Mouse (Mus musculus) spleen, postnatal 10 days (tissue): Measurements from ENCODE around the gene Fancl.
A peak's percentile ranks its signal among the peaks of the same experiment; 100 is the strongest.
"Not testable (repeated sequence)": the region's sequence is repeated elsewhere in the genome, so short reads cannot be mapped to it uniquely, and the experiment has no call there.

ENCODE experiments used
- DNase-seq, 2 experiments: peaks; one replicate each; pipeline ENCODE4 v3.0.0; 2021 to 2022; ENCODE audit warnings: low spot score in 2 of 2

Gene Fancl

DNA sequence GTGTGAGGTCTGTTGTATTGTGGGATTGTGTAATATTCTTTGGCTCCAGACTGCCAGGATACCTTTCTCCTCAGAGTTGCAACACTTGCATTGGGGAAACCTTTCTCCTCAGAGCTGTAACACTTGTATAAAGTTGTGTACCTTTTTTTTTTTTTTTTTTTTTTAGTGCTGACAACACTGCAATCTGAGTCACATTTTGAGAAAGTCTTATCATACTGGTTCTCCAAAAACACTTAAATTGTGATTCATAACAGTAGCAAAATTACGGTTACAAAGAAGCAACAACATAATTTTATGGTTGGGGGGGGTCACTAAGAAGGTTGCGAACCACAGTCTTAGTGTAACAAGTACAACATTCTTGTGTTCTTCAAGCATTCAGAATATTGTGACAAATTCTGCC is at the start of gene Fancl:
Gene Fancl (plus strand): TSS at position 165 of the 400 bp plus-strand sequence.
- DNase-seq, result no peak

DNA sequence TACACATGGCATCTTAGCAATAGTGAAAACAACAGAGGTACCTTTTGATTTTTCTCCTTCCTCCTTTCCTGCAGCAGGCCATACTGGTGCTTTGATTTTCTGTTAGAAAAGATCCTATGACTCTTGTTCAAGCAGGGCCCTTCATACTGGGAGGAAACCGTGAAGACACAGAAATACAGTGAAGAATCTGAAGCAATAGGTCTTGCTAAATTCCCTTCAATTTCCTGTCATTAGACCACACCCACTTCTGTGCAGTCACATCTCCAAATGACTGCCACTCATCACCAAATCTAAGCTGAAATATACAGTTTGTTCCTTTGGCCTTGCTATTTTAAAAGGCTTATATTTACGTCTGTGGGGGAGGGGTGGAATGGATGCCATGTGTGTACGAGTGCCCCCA is 49.1 kb upstream of the Fancl start:
- no peak for DNase-seq

DNA sequence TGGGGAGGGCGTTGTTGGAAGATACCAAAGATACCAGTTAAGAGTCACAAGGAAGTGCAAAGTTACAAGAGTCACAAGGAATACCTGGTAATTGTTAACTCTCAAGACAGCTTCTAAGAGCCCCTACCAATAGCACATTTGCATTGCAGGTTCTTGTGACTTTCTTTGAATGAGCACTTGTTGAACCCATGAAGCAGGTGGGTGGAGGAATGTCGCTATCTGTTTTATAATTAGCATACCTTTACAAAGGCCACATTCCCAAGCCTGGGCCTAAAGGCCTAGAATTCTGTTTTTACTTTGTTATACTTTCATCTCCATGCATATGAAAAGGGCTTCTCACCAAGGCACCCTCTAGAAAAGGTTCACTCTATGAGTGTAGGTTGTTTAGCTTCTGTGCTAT is 15.8 kb upstream of the Fancl start:
- not testable (repeated sequence) for DNase-seq

DNA sequence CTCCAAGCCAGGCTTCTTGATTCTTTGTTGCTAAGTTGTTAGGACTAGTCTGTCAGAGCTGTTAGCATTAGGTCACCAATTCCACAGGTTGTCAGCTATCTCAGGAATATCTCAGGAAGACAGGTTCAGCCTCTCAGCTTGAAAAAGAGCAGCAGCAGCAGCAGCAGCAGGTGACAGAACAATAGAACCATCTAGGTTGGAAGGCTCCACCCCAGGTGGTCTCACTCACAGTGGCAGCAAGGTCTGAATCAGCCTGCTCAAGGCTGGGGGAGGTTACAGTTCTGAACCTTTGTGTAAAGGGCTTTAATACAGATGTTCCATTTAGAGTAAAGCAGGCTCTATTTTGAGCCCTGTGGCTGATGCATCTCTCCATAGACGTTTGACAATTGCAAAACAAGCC is 14.0 kb upstream of the Fancl start:
- DNase-seq, result not testable (repeated sequence)

DNA sequence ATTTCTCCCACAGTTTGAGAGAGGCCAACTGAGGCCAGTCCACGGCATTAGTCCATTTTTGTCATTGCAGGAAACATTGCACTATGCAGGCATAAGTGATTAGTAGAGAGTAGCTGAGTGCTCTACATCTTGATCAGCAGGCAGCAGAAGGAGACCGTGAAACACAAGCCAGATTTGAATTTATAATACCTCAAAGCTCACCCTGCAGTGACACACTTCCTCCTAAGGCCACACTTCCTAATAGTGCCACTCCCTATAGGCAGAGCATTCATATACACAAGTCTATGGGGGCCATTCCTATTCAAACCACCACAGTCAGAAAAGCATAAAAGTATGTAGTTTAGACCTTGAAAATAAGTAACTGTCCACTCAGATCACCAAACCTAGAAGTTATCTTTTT is 11.8 kb upstream of the Fancl start:
- no peak for DNase-seq

DNA sequence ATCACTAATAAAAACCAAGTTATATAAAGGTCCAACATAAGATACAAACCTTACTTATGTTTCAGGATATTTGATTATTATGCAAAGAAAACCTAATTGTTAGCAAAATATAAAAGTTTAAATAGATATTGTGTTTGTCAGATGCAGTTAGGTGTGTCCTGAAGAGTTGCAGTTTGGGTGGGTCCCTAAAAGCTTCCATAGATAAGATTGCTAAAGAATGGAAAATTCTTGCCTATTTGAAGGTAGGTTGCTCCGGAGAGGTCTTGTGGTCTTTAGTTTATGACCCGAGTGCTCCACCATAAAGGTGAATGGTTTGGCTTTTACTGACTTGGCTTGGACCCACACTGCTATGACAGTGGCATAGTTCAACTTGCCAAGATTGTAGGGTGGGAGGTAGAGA is 7.9 kb upstream of the Fancl start:
- DNase-seq, result no peak

DNA sequence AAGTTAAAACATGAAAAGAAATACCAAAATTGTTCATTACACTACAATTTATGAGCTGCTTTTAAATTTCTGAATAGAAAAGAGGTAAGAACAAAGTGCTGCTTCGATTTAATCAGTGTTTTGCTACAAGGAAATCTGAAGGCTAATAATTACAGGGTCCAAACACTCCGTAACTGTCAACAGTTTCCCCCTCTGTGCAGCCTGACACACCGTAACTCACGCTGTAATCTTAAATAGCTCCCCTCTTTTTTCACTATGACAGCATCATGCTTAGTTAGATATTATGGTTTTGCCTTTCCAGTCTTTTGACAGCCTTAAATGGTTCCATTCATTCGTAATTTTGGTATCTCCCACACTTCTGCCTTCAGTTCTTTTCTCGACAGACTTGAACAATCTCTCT is 4.4 kb upstream of the Fancl start:
- DNase-seq, result no peak

DNA sequence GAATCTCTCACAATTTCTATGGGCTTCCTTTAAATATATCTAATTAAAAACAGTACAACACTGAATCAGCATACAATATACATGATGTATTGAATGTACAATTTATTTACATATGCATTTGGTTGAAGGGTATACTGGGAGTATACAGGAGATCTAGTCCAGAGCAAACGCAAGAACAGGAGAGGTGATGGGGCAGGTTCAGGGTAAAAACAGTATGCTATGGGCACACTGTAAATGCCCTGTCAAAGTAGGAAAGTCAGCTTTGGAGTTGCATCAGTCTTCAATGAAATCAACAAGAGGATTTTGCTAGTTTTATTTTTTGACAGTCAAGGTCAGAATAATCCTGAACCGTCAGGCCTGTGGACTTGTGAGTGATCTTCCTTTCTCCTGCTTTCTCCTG is 743 bp downstream of the Fancl start:
- DNase-seq, result no peak

DNA sequence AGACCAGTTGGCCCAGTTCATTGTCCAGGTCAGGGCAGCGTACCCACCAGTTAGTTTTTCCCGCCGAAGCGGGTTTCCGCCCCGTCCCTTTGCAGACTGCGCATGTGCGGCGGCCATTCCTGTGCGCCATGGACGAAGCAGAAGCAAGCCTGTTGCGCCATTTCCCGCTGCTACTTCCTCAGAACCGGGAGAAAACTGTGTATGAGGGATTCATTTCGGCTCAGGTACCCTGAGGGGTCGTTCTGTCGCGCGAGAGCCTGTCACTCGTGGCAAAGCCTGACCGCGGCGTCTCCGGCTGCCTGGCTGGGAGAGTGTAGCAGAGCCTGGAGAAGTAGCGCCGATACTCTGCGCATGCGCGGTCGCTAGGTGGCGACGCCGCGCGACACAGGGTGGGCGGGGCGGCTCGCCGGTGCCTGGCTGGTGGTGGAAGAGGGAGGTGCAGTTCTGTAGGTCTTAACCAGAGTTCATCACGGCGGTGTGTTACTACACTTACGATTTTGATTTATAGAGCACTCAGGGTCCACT is 1.2 kb downstream of the Fancl start:
- peak; percentile 93 to 96 for DNase-seq

DNA sequence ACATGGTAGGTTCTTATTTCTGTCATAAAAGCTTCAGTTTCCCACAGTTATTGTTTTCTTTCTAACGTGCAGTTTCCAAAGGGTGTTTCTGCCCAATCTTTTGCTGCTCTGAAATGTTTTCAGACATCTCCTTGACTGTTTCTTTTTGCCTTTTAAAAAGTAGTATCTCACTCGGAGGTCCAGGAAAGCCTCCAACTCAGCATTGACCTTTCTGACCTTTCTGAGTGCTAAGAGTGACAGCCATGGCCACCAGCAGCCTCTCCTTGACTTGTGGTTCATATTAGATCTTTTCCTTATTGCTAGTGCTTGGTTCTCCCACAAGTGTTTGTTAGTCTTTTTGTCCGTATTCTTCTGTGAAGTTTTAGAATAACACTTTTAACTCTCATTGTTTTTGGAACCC is 9.6 kb downstream of the Fancl start:
- DNase-seq, result no peak

DNA sequence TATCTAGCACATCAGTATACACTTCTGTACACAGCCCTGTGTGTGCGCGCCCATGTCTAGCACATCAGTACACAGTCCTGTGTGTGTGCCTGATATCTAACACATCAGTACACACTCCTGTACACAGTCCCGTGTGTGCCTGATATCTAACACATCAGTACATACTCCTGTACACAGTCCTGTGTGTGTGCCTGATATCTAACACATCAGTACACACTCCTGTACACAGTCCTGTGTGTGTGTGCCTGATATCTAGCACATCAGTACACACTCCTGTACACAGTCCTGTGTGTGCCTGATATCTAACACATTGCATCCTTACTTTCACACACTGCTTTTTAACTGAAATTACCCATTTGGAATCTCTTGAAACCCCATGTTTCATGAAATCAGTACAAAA is 27.0 kb downstream of the Fancl start:
- no peak for DNase-seq

DNA sequence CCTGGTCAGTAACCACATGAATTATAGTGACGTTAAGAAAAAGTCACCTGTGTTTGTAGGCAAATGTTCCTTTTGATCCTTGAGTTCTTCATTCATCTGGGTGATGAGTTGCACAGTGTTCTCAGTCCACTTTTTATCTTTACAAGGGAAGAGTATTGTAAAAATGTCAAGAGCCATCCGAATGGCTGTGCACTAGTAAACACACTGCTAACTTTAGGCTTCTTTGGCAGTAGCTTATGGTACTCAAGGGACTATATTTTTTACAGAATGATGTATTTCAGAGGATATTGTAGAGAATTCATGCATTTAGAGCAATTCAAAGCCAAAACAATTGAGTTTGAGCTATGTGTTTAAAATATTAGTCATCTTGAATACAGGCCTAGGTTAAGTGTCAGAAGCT is 35.5 kb downstream of the Fancl start:
- DNase-seq, result no peak

DNA sequence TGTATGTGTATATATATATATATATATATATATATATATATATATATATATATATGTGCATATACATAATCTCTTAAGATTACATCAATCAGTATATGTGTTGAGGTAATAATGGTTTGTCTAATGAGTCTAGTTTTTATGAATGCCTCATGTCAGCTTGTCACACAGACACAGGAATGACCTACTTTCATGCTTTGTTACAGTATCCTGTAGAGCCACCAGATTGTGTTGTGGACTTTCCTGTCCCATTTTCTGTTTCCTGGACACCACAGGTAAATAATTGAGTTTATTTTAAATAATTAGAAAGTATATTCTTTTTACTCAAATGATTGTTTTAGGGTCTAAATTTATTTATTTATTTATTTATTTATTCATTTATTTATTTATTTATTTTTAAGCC is 48.3 kb downstream of the Fancl start:
- DNase-seq, result no peak

DNA sequence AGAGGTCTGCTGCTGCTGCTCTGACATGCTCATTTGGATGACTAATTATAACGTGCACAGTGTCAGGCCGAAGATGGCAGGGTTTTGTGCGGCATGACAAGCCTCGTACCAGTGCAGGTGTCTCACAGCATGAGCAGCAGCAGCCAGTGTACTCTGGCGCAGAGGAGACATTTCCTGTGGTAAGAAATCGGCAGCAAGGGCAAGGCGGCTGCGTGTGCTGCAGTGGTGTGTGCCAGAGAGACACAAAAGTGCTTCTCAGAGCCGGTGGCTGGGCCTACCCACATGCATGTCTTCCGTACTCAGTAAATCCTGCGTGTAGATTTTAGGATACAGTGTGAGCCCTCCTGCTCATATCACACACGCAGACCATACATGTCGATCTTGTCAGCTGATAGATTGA is 51.9 kb downstream of the Fancl start:
- DNase-seq, result peak in 1 of 2 experiments; percentile 14

DNA sequence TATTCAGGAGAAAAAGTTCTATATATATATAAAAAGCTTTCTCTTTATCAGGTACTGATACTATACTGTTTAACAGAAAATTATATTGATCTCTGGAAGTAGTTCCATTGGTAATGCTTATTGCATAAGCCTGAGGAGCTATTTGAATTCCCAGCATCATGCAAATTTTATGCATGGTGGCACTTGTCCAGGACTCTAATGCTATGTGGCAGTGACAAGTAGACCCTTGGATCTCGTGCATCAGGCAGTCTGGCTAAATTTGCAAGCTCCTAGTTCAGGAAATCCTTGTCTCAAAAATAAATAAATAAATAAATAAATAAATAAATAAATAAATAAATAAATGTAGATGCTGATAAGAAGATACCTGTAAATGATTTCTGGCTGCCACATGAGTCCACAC is 55.2 kb downstream of the Fancl start:
- no peak for DNase-seq

DNA sequence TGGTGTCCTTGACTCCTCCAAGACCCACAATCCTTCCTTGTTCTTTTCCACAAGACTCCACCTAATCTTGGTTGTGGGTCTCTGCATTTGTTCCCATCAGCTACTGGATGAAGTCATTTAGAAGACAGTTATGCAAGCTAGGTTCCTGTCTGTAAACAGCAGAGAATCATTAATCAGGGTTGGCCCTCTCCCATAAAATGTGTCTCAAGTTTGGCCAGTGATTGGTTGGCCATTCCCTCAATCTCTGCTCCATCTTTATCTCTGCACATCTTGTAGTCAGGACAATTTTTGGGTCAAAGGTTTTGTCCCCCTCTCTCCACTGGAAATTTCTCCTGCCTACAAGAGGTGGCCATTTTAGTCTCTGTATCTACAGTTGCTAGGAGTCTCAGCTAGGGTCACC is 58.4 kb downstream of the Fancl start:
- no peak for DNase-seq

DNA sequence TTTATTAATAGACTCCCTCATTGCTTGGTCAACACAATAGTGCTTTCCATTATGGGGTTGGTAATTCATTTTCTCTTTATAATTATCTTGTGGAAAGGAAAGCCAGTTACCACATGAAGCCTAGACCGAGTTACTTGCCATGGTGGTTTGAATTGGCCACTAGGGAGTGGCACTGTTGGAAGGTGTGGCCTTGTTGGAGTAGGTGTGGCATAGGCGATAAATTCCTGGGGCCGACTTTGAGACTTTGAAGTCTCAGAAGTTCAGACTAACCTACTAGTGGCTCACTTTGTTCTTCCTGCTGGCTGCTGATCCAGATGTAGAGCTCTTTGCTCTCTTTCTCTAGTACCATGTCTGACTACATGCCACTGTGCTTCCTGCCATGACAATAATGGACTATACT is 63.9 kb downstream of the Fancl start:
- no peak for DNase-seq

DNA sequence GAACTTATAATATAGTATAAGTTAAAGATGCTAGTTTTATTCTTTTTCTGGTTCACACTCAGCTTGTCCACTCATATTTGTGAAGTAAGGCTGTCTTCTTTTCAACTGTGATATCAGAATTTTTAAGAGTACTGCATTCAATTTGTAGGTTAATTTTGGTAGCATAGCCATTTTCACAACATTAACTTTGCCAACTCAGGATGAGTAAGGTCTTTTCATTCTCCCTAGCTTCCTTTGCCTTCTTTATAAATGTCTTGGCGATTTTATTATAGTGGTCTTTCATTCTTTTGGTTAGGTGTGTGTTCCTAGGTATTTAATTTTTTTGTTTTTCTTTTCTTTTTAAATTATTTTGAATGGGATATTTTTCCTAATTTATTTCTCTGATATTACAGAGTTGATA is 64.7 kb downstream of the Fancl start:
- DNase-seq, result no peak

DNA sequence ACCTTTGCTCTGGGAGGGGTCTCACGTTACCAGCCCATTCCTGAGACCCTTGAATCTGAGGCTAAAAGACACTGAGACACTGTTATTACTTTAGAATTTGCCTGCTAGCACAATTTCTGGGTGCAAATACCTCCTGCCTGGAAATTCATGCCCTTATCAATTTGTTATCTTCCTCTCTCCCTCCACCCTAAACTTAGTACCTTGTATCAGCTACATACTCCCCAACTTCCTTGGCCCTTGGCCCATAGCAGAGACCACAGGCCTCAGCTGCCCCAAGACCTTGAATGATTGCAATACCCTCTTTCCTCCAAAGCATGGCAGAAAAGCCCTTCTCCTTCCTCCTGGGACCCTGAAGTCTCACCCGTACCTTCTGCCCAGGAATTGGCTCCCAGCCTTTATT is 65.3 kb downstream of the Fancl start:
- no peak for DNase-seq

DNA sequence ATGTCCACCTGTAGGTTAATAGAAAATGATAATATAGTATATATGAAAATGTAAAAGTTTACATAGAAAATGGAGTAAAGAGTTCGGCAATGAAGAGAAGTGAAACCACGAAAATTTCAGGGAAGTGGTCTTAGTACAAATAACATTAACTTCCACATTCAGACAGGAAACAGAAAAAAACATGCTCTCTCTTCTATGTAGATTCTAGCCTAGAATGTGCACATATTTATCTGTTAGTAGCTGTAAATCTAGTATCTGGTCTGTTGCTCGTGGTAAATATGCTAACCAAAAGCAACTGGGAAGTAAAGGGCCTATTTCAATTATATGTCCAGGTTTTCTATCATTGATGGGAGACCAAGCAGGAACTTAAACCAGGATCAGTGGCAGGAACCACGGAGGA is 66.8 kb downstream of the Fancl start:
- DNase-seq, result no peak

DNA sequence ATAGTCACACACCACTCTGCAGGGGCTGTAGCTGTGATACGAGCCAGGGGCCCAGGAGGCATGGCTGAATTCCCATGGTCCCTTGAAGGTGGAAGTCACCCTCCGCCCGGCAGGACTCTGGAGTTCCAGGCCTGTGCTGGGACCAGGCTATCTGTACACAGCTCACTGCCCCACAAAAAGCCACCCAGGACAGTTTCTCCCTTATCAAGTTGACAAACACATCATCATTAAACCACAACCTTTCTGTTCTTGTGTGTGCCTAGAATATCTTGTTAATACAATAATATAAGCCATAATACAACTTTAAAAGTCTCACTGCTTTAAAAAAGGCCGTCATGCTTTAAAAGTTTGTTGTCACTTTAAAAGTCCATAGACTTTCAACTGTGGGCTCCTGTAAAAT is 68.1 kb downstream of the Fancl start:
- DNase-seq, result no peak

DNA sequence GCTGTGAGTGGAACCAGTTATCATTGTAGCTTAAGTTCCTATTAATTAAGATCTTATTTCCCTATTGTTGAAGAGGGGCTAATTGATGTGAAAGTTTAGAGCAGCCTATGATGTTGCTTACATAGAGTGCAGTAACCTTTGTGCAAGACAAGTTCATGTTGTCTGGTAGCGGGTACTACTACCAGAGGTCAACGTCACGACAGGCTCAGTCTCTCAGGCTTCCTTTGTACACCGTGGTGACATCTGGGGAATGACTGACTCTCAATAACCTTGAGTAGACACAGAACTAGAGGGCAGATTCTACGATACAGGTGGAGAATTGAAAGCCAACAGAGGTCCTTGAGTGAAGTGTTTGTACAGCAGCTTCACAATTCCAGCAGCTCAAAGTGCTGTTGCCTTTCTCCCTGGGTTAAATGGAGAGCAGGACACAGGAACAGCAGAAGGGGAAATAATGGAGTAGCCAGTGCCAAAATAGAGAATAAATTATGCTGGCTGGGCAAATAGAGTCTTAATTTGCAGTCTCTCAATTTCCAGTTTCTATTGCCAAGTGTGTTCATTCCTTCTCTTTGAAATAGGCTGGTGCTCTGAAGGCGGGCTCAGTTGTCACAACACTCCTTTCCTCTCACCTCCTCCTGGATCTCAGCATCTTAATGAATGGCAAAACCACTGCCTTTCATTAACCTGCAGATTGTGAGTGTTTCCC is 91.3 kb downstream of the Fancl start:
- DNase-seq, result no peak

DNA sequence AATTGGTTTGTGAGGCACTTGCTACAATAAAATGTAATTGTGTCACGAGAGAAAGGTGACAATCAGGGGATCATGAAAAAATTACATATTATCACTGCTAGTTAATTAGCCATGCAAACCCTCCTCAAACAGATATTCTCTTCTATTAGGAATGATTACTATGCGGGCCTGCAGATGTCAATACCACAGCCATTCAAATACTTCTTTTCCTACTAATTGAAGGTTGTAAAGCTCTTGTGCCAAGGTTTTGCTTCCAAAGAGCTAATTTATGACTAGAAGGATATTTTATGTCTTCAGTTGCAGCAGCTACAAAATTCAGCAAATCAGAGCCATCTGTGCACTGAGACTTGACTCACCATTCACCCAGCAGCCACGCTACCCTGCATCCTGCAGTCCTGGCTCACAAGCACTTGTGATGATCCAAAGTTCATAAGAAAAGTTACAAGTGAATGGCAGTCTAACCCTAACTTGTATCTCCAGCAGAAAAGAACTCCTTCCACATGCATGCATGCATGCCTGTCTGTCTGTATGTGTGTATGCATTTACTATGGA is 95.8 kb downstream of the Fancl start:
- no peak for DNase-seq
